ENCODE assay signal across 13 mouse cellular contexts in genomic region chr12:28602259-28602658, GRCm38 (mm10). TPM values are rescaled to one million over a fixed set of nuclear protein-coding genes. Genes with fewer than 3 reads are reported as not detected.
DNase-seq lines count a peak whose midpoint lies in the region; ATAC-seq lines count a peak whose summit lies in the region.
"Had no signal": no experiment of that assay in that cellular context is flagged by ENCODE, and none has a peak within 500 bp of the region (broad histone marks: within the 10 kb centered on the region; RNA-seq: fewer than 3 reads in every experiment).

No protein-coding gene starts in this region.

- 27% methylated on average over 4 of the region's 4 CpGs for WGBS in intestine, embryonic 15.5 days
- WGBS in intestine, embryonic 16.5 days = 16% methylated on average over 4 of the region's 4 CpGs

- peak; percentile 12; the same call in 1 of the 2 replicates for ATAC-seq in intestine, embryonic 15.5 days
- ATAC-seq in intestine, embryonic 16.5 days = no peak

- no peak overlapping the region for H3K4me2 ChIP-seq in intestine, embryonic 15.5 days (replicated peaks)
- H3K4me2 ChIP-seq in intestine, embryonic 16.5 days (ENCODE audit: low read depth, low read length) = no peak overlapping the region
- H3K4me2 ChIP-seq: liver, embryonic 11.5 days had no signal

- no peaks in the 10 kb centered on the region for H3K27me3 ChIP-seq in intestine, embryonic 15.5 days (replicated peaks)
- H3K27me3 ChIP-seq in intestine, embryonic 16.5 days (replicated peaks; ENCODE audit: control insufficient read depth, insufficient read depth, low read length) = no peaks in the 10 kb centered on the region

- H3K36me3 ChIP-seq in intestine, embryonic 15.5 days = no peaks in the 10 kb centered on the region
- H3K36me3 ChIP-seq in intestine, embryonic 16.5 days (ENCODE audit: control insufficient read depth, insufficient read depth, low read length) = no peaks in the 10 kb centered on the region

- H3K4me1 ChIP-seq in intestine, embryonic 15.5 days (replicated peaks) = no peaks in the 10 kb centered on the region
- H3K4me1 ChIP-seq in intestine, embryonic 16.5 days (ENCODE audit: control insufficient read depth, insufficient read depth, low read length) = no peaks in the 10 kb centered on the region

- DNase-seq in adrenal gland, postnatal 10 days = peak; percentile 83
- DNase-seq in cerebellum, adult 9-11 months = peak; percentile 86
- peak; percentile 79 to 84 for DNase-seq in heart, postnatal 10 days
- no peak for DNase-seq in spleen, postnatal 4 days (ENCODE audit: low spot score in 2 of 2)
- no peak for DNase-seq in embryo, embryonic 10 days (ENCODE audit: low spot score)
- DNase-seq in frontal cortex, postnatal 36 days (ENCODE audit: low spot score in 2 of 2) = no peak
- DNase-seq: kidney, postnatal 10 days; right cerebral cortex, postnatal 14 days had no signal

- no peaks in the 10 kb centered on the region for H3K9me3 ChIP-seq in intestine, embryonic 15.5 days
- no peaks in the 10 kb centered on the region for H3K9me3 ChIP-seq in intestine, embryonic 16.5 days (ENCODE audit: control insufficient read depth, low read length)

- no peak overlapping the region for H3K4me3 ChIP-seq in intestine, embryonic 15.5 days (replicated peaks)
- H3K4me3 ChIP-seq in intestine, embryonic 16.5 days (ENCODE audit: low read length) = no peak overlapping the region

- intact Hi-C loops in heart, postnatal 10 days (cut with DNase I) = no loop called here

- H3K9ac ChIP-seq in intestine, embryonic 15.5 days = no peak overlapping the region
- H3K9ac ChIP-seq in intestine, embryonic 16.5 days (ENCODE audit: low read depth, low read length) = no peak overlapping the region

- H3K27ac ChIP-seq in intestine, embryonic 15.5 days = no peak overlapping the region
- no peak overlapping the region for H3K27ac ChIP-seq in intestine, embryonic 16.5 days (ENCODE audit: low read length)

RNA-seq across cellular contexts. Expression of gene Allc, which starts 19.9 kb away (rescaled TPM):
- not detected in 2 replicates for polyA plus RNA-seq in intestine, embryonic 15.5 days (2015; fragmentation: Nextera tagmentation; extraction: Ambion mirVana)
- not detected in 2 replicates for polyA plus RNA-seq in intestine, embryonic 16.5 days (2015; fragmentation: Nextera tagmentation; extraction: Ambion mirVana)
- total RNA-seq in adrenal gland, postnatal 10 days (2021) = not detected
- total RNA-seq in heart, postnatal 10 days (2021) = not detected
- total RNA-seq: monocyte, adult 5-6 weeks had no signal
- polyA plus RNA-seq: liver, embryonic 11.5 days; thymus, postnatal 0 days had no signal

RNA-seq across cellular contexts. Expression of gene Colec11, which starts 20.9 kb away (rescaled TPM):
- 1.6 and 1.8 TPM in 2 replicates for polyA plus RNA-seq in intestine, embryonic 15.5 days (2015; fragmentation: Nextera tagmentation; extraction: Ambion mirVana)
- polyA plus RNA-seq in intestine, embryonic 16.5 days (2015; fragmentation: Nextera tagmentation; extraction: Ambion mirVana) = 0.97 and 1.8 TPM in 2 replicates
- 10 to 100 TPM in 1 of 2 experiments, 1 to 10 TPM in 1; 7.5 to 12.7 TPM for total RNA-seq in adrenal gland, postnatal 10 days (2021)
- total RNA-seq in heart, postnatal 10 days (2021) = 10 to 100 TPM; 27.3 to 31.6 TPM
- total RNA-seq: monocyte, adult 5-6 weeks had no signal

RNA-seq across cellular contexts. Expression of gene Rps7, which starts 33.5 kb away (rescaled TPM):
- 676 and 798 TPM in 2 replicates for polyA plus RNA-seq in intestine, embryonic 15.5 days (2015; fragmentation: Nextera tagmentation; extraction: Ambion mirVana)
- polyA plus RNA-seq in intestine, embryonic 16.5 days (2015; fragmentation: Nextera tagmentation; extraction: Ambion mirVana) = 587 and 597 TPM in 2 replicates
- total RNA-seq in adrenal gland, postnatal 10 days (2021) = 100 to 1,000 TPM; 512 to 544 TPM
- total RNA-seq in heart, postnatal 10 days (2021) = 100 to 1,000 TPM; 378 to 389 TPM

RNA-seq across cellular contexts. Expression of gene Rnaseh1, which starts 47.1 kb away (rescaled TPM):
- 26.1 and 27.9 TPM in 2 replicates for polyA plus RNA-seq in intestine, embryonic 15.5 days (2015; fragmentation: Nextera tagmentation; extraction: Ambion mirVana)
- polyA plus RNA-seq in intestine, embryonic 16.5 days (2015; fragmentation: Nextera tagmentation; extraction: Ambion mirVana) = 24.2 and 28.2 TPM in 2 replicates
- 10 to 100 TPM; 12.4 to 12.7 TPM for total RNA-seq in adrenal gland, postnatal 10 days (2021)
- 1 to 10 TPM; 7.5 to 8.7 TPM for total RNA-seq in heart, postnatal 10 days (2021)

RNA-seq across cellular contexts. Expression of gene Dcdc2c, which starts 50.1 kb away (rescaled TPM):
- polyA plus RNA-seq in intestine, embryonic 15.5 days (2015; fragmentation: Nextera tagmentation; extraction: Ambion mirVana) = not detected in 2 replicates
- polyA plus RNA-seq in intestine, embryonic 16.5 days (2015; fragmentation: Nextera tagmentation; extraction: Ambion mirVana) = not detected in 2 replicates
- not detected for total RNA-seq in adrenal gland, postnatal 10 days (2021)
- under 1 TPM; 0.29 to 0.30 TPM for total RNA-seq in heart, postnatal 10 days (2021)
- total RNA-seq: monocyte, adult 5-6 weeks had no signal
- polyA plus RNA-seq: liver, embryonic 11.5 days had no signal

Comparison
In these comparisons a context has a peak if more than half of its experiments do, and no peak if none do; other contexts are left out.
1. DNase-seq: peak in adrenal gland, postnatal 10 days (single experiment), cerebellum, adult 9-11 months (single experiment) and heart, postnatal 10 days (2 of 2); none in spleen, postnatal 4 days (0 of 2), embryo, embryonic 10 days (single experiment) and frontal cortex, postnatal 36 days (0 of 2).